Mouse (Mus musculus): ENCODE results near the gene Traf3. TPM values are rescaled to one million over a fixed set of nuclear protein-coding genes. Genes with fewer than 3 reads are reported as not detected.

The Traf3 gene
- polyA plus RNA-seq, 1 experiment from 2014 or later, result 11.5 TPM

DNA sequence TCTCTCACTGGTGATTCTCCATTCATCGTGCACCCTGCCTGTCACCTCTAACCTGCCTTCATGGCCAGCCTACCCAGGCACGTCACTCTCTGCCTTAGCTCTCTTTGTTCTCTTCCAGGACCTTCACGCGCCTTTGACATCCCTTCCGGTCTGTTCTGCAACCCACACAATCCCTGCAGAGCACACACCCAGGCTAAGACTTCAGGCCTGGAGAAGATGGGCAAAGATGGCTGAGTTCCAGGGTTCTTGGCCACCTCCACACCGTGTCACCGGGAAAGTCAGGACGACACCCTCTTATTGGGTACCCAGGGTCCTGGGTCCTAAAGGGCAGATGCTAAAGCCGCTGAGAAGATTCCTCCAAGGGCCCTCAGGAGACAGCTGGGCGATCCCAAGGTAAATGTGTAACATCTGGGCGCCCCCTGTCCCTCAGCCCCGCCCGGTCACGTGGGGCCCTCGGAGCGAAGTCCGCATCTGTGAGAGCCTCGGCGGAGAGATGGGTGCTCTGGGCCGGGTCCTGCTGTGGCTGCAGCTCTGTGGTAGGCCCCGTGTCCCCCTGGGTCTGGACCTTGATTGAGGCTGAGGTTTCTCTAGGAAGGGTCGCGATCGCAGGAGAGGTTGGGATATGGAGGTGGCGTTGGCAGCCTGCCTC lies 104.6 kb downstream of the Traf3 start, which contains the start of gene Amn:
TSS of gene Amn (plus strand) at position 467 of the 649 bp plus-strand sequence.
- Histone ChIP-seq H3K9ac (no peak within 1 kb of the TSS), H3K4me2 (peak within 1 kb of the TSS; percentile 30), H3K36me3 (peaks cover 5% of the 10 kb centered on the region; the same call in 1 of the 2 replicates), H3K27me3 (peaks cover 71% of the 10 kb centered on the region), H3K4me1 (peaks cover 35% of the 10 kb centered on the region), H3K4me3 (peak within 1 kb of the TSS; percentile 18), H3K9me3 (no peaks in the 10 kb centered on the region), H3K27ac (no peak within 1 kb of the TSS)
- no peak for ATAC-seq (ENCODE audit: insufficient number of reproducible peaks, low FRiP score, low TSS enrichment, low read depth)
- WGBS, result 41% methylated on average over 25 of the region's 25 CpGs

DNA sequence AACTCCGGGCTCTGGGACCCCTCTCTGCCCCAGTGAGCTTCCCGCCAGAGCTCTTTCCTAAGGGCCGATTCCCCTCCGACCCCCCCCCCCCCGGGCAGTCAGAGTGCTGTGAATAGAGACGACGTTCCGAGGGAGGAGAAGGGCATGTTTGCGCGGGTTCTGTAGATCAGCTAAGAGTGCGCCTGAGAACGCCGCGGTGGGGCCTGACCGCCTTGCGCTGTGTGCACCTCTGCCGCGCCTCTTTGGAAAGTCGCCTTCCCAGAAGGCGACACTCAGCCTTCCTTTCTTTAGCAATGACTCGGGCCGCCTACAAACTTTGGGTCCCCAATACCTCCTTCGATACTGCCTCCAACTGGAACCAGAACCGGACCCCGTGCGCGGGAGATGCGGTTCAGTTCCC lies 105.2 kb downstream of the Traf3 start:
- Histone ChIP-seq H3K4me3 (peak overlapping the region; percentile 18), H3K4me2 (peak overlapping the region; percentile 30), H3K4me1 (peaks cover 35% of the 10 kb centered on the region), H3K27ac (no peak overlapping the region), H3K36me3 (peaks cover 5% of the 10 kb centered on the region; the same call in 1 of the 2 replicates), H3K27me3 (peaks cover 78% of the 10 kb centered on the region), H3K9ac (no peak overlapping the region), H3K9me3 (no peaks in the 10 kb centered on the region)
- WGBS, result 6% methylated on average over 28 of the region's 28 CpGs
- ATAC-seq (ENCODE audit: insufficient number of reproducible peaks, low FRiP score, low TSS enrichment, low read depth), result no peak

DNA sequence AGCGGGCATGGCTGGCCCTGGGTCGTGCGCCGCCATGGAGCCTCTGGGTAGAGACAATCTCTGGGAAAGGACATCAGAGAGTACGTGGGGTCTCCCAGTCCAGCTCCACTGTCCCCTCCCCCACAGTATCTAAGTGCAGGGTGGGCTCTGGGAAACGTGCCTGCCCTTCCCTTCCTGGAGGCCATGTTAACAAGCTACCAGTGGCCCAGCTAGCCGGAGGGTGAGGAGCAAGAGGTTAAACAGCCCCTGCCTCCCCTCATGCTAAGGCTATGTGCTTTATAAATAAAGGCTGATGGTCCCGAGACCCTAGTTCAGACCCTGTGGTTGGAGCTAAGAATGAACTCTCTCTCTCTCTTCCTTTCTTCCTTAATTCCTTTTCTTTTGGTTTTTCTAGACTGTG lies 105.8 kb downstream of the Traf3 start:
- peaks cover 35% of the 10 kb centered on the region for H3K4me1 ChIP-seq
- H3K9me3 ChIP-seq, result no peaks in the 10 kb centered on the region
- H3K4me3 ChIP-seq, result no peak overlapping the region
- ATAC-seq (ENCODE audit: insufficient number of reproducible peaks, low FRiP score, low TSS enrichment, low read depth), result no peak
- H3K4me2 ChIP-seq, result 0 out of 2 replicates have a peak overlapping the region, but pooled peaks have one; percentile 17
- 18% methylated on average over 8 of the region's 8 CpGs for WGBS
- no peak overlapping the region for H3K27ac ChIP-seq
- peaks cover 5% of the 10 kb centered on the region; the same call in 1 of the 2 replicates for H3K36me3 ChIP-seq
- peaks cover 83% of the 10 kb centered on the region for H3K27me3 ChIP-seq
- H3K9ac ChIP-seq, result no peak overlapping the region

DNA sequence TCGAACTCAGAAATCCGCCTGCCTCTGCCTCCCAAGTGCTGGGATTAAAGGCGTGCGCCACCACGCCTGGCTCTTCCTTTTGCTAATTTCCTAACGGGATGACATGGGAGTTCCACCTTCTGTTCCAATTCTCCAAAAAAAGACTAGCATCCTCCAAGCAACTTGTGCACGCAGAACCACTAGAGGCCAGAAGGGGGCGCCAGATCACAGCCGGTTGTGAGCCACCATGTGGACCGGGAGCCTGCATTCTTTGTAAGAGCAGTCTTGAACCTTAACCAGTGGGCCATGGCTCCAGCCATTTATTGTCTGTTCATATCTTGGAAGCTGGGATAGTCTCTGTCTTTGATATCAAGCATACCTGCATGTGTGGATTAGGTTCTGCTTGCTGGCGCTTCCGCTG lies 106.2 kb downstream of the Traf3 start:
- no peaks in the 10 kb centered on the region for H3K9me3 ChIP-seq
- ATAC-seq (ENCODE audit: insufficient number of reproducible peaks, low FRiP score, low TSS enrichment, low read depth), result no peak
- H3K36me3 ChIP-seq, result peaks cover under 1% of the 10 kb centered on the region; the same call in 1 of the 2 replicates
- H3K27ac ChIP-seq, result no peak overlapping the region
- peaks cover 35% of the 10 kb centered on the region for H3K4me1 ChIP-seq
- 19% methylated on average over 12 of the region's 12 CpGs for WGBS
- H3K27me3 ChIP-seq, result peaks cover 88% of the 10 kb centered on the region
- no peak overlapping the region for H3K4me2 ChIP-seq
- no peak overlapping the region for H3K9ac ChIP-seq
- no peak overlapping the region for H3K4me3 ChIP-seq

DNA sequence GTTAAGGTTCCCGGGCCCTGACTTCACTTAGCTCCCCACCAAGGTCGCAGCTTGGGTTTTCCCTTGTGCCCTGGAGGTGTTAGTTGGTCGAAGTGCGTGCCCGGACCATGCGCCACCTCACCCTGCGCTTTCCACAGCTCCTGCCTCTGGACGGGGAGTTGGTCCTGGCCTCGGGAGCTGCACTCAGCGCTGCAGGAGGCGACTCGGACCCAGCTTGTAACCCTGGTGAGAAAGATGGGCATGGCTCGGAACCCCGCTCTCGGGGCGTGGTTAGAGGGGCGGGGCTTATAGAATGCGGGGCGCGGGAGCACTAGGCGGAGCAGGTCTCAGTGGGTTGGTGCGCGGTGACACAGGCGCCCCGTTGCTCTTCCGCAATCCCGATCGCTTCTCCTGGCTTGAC lies 107.8 kb downstream of the Traf3 start:
- 3% methylated on average over 28 of the region's 28 CpGs for WGBS
- Histone ChIP-seq H3K9ac (0 out of 2 replicates have a peak overlapping the region, but pooled peaks have one; percentile 28), H3K4me1 (peaks cover 35% of the 10 kb centered on the region), H3K36me3 (no peaks in the 10 kb centered on the region), H3K27ac (no peak overlapping the region), H3K4me3 (peak overlapping the region; percentile 43), H3K4me2 (peak overlapping the region; percentile 96), H3K27me3 (peaks cover 85% of the 10 kb centered on the region), H3K9me3 (peaks cover 2% of the 10 kb centered on the region; the same call in 1 of the 2 replicates)
- no peak for ATAC-seq (ENCODE audit: insufficient number of reproducible peaks, low FRiP score, low TSS enrichment, low read depth)

DNA sequence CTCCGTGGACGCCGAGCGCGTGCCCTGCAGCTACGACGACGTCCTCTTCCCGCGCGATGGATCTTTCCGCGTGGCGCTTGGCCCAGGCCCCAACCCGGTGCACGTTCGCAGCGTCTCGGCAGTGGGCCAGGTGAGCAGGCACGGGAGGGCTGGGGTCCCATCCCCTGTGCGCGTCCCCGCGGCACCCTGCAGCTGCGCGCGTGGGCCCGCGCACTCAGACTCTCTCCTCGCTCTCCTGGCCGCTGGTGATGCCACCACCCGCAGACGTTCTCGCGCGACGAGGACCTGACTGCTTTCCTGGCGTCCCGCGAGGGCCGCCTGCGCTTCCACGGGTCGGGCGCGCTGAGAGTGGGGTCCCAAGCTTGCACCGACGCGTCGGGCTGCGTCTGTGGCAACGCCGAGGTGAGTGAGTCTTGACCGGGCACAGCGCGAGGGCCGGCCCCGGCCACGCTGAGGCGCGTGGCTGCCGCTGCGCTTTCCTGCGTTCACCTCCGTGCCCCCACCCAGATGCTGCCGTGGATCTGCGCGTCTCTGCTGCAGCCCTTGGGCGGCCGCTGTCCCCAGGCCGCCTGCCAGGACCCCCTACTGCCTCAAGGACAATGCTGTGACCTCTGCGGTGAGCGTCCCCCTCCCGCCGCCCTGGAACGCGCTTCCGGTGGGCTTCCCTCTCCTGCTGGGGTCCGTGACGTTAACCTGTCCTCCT lies 108.4 kb downstream of the Traf3 start:
- peaks cover 79% of the 10 kb centered on the region for H3K27me3 ChIP-seq
- WGBS, result 2% methylated on average over 80 of the region's 80 CpGs
- peaks cover 35% of the 10 kb centered on the region for H3K4me1 ChIP-seq
- no peak for ATAC-seq (ENCODE audit: insufficient number of reproducible peaks, low FRiP score, low TSS enrichment, low read depth)
- peak overlapping the region; percentile 43 for H3K4me3 ChIP-seq
- peak overlapping the region; percentile 28; the same call in 1 of the 2 replicates for H3K9ac ChIP-seq
- peak overlapping the region; percentile 96 for H3K4me2 ChIP-seq
- no peak overlapping the region for H3K27ac ChIP-seq
- H3K36me3 ChIP-seq, result no peaks in the 10 kb centered on the region
- peaks cover 5% of the 10 kb centered on the region; the same call in 1 of the 2 replicates for H3K9me3 ChIP-seq

DNA sequence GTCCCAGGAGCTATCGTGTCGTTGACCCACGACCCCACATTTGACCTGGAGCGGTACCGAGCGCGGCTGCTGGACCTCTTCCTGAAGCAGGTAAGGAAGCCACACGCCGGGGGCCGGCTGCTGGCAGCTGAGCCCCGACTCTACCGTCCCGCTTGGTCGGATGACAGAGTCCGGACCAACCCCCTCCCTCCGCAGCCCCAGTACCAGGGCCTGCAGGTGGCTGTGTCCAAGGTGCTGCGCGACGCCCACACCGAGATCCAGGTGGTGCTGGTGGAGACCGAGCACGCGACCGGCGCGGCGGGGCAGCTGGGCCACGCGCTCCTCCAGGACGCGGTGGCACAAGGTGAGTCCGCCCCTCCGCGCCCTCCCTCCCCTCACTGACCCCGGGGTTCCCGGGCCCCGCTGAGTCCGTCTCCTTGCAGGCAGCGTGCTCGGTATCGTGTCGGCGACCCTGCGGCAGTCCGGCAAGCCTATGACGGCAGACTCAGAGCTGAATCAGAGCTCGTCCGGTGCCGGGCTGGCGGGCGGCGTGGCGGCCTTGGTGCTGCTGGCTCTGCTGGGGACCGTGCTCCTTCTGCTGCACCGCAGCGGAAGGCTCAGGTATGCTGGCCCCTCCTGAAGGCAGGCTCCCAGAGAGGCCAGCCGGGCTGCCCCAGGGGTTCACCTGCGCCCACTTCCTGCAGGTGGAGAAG lies 109.1 kb downstream of the Traf3 start:
- Histone ChIP-seq H3K4me1 (peaks cover 35% of the 10 kb centered on the region), H3K9ac (no peak overlapping the region; the same call in 1 of the 2 replicates), H3K4me2 (peak overlapping the region; percentile 96), H3K27ac (no peak overlapping the region), H3K36me3 (no peaks in the 10 kb centered on the region), H3K9me3 (peaks cover 5% of the 10 kb centered on the region; the same call in 1 of the 2 replicates), H3K27me3 (peaks cover 72% of the 10 kb centered on the region), H3K4me3 (peak overlapping the region; percentile 43)
- under 1% methylated on average over 58 of the region's 58 CpGs for WGBS
- ATAC-seq (ENCODE audit: insufficient number of reproducible peaks, low FRiP score, low TSS enrichment, low read depth), result no peak

DNA sequence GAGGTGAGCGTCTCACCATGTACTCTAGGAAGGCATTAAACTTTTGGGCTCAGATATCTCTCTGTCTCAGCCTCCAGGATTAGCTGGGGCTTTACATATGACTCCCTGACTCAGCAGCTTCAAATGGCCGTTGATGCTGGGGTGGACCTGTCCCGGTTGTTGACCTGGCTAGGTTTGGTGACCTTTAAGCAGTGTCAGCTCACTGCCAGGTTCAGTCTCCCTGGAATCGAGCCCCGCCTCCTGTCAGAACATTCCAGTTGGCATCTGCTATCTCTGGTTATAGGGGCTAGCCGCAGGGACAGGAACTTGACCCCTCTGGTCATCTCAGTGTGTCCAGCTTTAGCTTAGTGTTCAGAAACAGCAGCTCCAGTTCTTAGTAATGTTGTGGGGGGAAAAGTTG lies 110.2 kb downstream of the Traf3 start:
- Histone ChIP-seq H3K4me2 (no peak overlapping the region), H3K4me3 (no peak overlapping the region), H3K27ac (no peak overlapping the region), H3K9me3 (peaks cover 5% of the 10 kb centered on the region; the same call in 1 of the 2 replicates), H3K36me3 (no peaks in the 10 kb centered on the region), H3K27me3 (peaks cover 62% of the 10 kb centered on the region), H3K9ac (no peak overlapping the region), H3K4me1 (peaks cover 28% of the 10 kb centered on the region)
- ATAC-seq (ENCODE audit: insufficient number of reproducible peaks, low FRiP score, low TSS enrichment, low read depth), result no peak
- WGBS, result 58% methylated on average over 6 of the region's 6 CpGs

DNA sequence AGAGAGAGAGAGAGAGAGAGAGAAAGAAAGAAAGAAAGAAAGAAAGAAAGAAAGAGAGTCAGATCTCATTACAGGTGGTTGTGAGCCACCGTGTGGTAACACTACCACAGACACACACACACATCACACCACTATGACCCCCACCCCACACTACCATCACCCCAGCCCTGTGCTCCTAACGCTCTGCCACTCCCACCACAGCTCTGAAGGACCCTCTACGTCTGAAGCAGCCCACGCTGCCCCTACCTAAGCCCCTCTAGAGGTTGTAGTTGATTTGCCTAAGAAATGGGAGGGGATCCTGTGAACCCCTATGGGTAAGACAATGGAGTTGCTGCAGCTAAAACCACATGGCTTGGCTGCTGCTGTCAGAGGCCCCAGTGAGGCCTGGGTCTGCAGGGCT lies 117.4 kb downstream of the Traf3 start:
- H3K27ac ChIP-seq, result no peak overlapping the region
- H3K4me2 ChIP-seq, result no peak overlapping the region
- H3K4me3 ChIP-seq, result no peak overlapping the region
- 81% methylated on average over 4 of the region's 4 CpGs for WGBS
- ATAC-seq (ENCODE audit: insufficient number of reproducible peaks, low FRiP score, low TSS enrichment, low read depth), result no peak
- H3K36me3 ChIP-seq, result no peaks in the 10 kb centered on the region
- H3K9me3 ChIP-seq, result peaks cover 5% of the 10 kb centered on the region; the same call in 1 of the 2 replicates
- H3K4me1 ChIP-seq, result peaks cover 22% of the 10 kb centered on the region
- H3K9ac ChIP-seq, result no peak overlapping the region
- H3K27me3 ChIP-seq, result no peaks in the 10 kb centered on the region

DNA sequence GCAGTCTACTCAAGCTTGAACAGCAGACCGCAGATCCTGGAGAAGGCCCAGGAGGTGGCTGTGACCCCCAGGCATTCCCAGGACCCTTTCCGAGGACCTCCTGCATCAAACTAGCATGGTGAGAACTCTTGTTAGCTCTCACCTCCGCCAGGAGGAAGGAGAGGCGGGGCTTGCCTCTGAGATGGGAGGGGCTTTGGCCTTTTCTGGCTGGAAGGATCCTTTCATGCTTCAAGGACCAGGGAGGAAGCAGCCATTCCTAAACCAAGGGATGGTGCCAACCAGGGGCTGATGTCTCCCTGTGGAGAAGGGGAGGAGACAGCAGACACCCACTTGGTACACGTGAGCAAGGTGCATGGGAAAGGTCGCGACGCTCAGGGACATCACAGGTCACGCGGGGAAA lies 118.4 kb downstream of the Traf3 start:
- peaks cover 22% of the 10 kb centered on the region for H3K4me1 ChIP-seq
- peak overlapping the region; percentile 25 for H3K4me2 ChIP-seq
- whole genome bisulfite sequencing, result 14% methylated on average over 10 of the region's 10 CpGs
- no peak for ATAC-seq (ENCODE audit: insufficient number of reproducible peaks, low FRiP score, low TSS enrichment, low read depth)
- H3K36me3 ChIP-seq, result no peaks in the 10 kb centered on the region
- H3K27me3 ChIP-seq, result no peaks in the 10 kb centered on the region
- H3K9ac ChIP-seq, result no peak overlapping the region
- no peaks in the 10 kb centered on the region for H3K9me3 ChIP-seq
- no peak overlapping the region for H3K27ac ChIP-seq
- H3K4me3 ChIP-seq, result peak overlapping the region; percentile 9; the same call in 1 of the 2 replicates

DNA sequence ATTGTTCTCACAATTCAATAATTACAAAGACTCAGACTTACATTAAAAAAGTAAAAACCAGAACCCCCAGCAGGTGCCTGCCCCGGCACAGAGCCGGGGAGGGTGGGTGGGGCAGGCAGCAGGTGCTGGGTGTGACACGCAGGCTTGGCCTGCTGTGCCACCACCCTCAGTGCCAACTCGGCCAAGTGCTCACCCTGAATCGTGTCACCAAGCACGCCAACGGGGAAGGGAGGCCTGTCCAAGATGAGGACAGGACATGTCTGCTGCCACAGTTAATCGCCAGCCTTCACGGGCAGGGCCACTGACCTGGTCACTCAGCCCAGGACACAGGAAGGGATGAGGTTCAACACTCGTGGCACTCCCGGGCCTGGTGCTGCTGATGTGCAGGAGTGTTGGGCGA lies 126.9 kb downstream of the Traf3 start:
- H3K9me3 ChIP-seq, result no peaks in the 10 kb centered on the region
- no peaks in the 10 kb centered on the region; the same call in 1 of the 2 replicates for H3K4me1 ChIP-seq
- H3K4me2 ChIP-seq, result no peak overlapping the region
- H3K9ac ChIP-seq, result no peak overlapping the region
- 91% methylated on average over 12 of the region's 12 CpGs for WGBS
- ATAC-seq (ENCODE audit: insufficient number of reproducible peaks, low FRiP score, low TSS enrichment, low read depth), result no peak
- no peak overlapping the region for H3K27ac ChIP-seq
- H3K36me3 ChIP-seq, result peaks cover 69% of the 10 kb centered on the region
- no peaks in the 10 kb centered on the region for H3K27me3 ChIP-seq
- H3K4me3 ChIP-seq, result no peak overlapping the region

Data from limb, embryonic 15.5 days (tissue).